Mouse (Mus musculus): ENCODE results near the gene Gfer.

DNA sequence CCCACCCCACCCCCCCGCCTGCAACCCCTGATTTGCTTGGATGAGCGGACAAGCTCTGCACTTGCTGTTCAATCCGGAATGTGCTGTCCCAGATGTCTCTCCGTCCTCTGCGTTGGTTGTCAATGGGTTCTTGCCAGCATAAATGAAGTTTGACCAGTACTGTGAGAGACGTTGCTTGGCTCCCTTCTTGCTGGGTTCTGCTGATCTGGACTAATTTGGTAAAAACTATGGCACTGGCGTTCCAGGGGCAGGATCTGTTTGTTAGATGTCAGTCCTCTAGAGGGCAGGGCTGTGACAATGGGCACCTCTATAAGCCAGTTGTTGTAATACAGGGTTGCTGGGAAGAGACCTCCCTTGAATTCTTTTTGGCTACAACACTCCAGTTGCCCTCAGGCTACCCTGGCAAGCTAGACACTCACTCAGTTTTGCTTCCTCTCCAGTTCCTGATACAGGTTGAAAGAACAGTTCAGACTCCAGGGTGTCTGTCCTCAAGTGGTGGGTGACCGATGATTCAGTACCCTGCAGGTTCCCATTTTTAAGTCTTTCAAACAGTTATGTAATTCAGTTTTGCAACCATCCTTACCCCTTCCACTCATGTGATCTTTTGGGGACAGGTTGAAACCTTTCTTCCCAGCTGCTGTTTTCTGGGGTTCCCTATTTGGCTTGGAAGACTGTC, 41.3 kb upstream of the Gfer start:
- TF ChIP-seq CTCF (IDR thresholded peaks at IDR 0.05; ENCODE audit: control insufficient read depth, insufficient read depth, insufficient read length): no peak
- no peak for TF ChIP-seq CEBPB (IDR thresholded peaks at IDR 0.05; ENCODE audit: low read depth)
- no peak for TF ChIP-seq MYOD1 (IDR thresholded peaks at IDR 0.05; ENCODE audit: control insufficient read depth, insufficient read length, low read depth)
- no peak for TF ChIP-seq USF1 (IDR thresholded peaks at IDR 0.05; ENCODE audit: low read depth)

Data from C2C12 (cell line).